Mouse (Mus musculus) thymus, postnatal 0 days (tissue): ENCODE results near the gene Fbxl16. TPM values are rescaled to one million over a fixed set of nuclear protein-coding genes. Genes with fewer than 3 reads are reported as not detected.

Experiments
- DNase-seq: peaks from one replicate; pipeline ENCODE4 v3.0.0-alpha.2; 2015; ENCODE audit warnings: low spot score
- polyA plus RNA-seq: library from polyadenylated mRNA; unstranded; fragments of >200 nt; fragmentation: Nextera tagmentation; extraction: Ambion mirVana; gene quantifications from 2 replicates; pipeline ENCODE4 v1.2.1, GENCODE M21; 2015

Gene Fbxl16
- polyA plus RNA-seq, 1 experiment from 2014 or later, result not detected

- DNase-seq, result no peak
Measured at GRCm38 (mm10) chr17:25839455-25840235, 30.8 kb downstream of the Fbxl16 start.

- DNase-seq, result no peak
Measured at GRCm38 (mm10) chr17:25840519-25840918, 31.6 kb downstream of the Fbxl16 start.

GRCm38 (mm10) chr17:25841117-25841880, 32.4 kb downstream of the Fbxl16 start, which contains the start of gene Gm20683:
Gene Gm20683 (minus strand): TSS chr17:25841763.
- DNase-seq, result no peak

GRCm38 (mm10) chr17:25842509-25842908, 33.6 kb downstream of the Fbxl16 start:
- no peak for DNase-seq

GRCm38 (mm10) chr17:25843122-25843521, 34.2 kb downstream of the Fbxl16 start:
- no peak for DNase-seq

- no peak for DNase-seq
Measured at GRCm38 (mm10) chr17:25843636-25844395, 34.9 kb downstream of the Fbxl16 start.

- DNase-seq, result peak; percentile 97
Measured at GRCm38 (mm10) chr17:25844396-25844901, 35.6 kb downstream of the Fbxl16 start, which contains the start of gene Rhot2. Gene Rhot2 (minus strand): TSS chr17:25844851.

- DNase-seq, result no peak
Measured at GRCm38 (mm10) chr17:25860229-25860628, 51.3 kb downstream of the Fbxl16 start.

GRCm38 (mm10) chr17:25860832-25861703, 52.2 kb downstream of the Fbxl16 start, which contains the start of gene Wdr90:
Gene Wdr90 (minus strand): TSS chr17:25861501.
- peak; percentile 95 for DNase-seq

- no peak for DNase-seq
Measured at GRCm38 (mm10) chr17:25861704-25862612, 53.1 kb downstream of the Fbxl16 start.

- DNase-seq, result no peak
Measured at GRCm38 (mm10) chr17:25863681-25864080, 54.8 kb downstream of the Fbxl16 start.

- no peak for DNase-seq
Measured at GRCm38 (mm10) chr17:25864311-25864710, 55.4 kb downstream of the Fbxl16 start.

GRCm38 (mm10) chr17:25865288-25865687, 56.4 kb downstream of the Fbxl16 start:
- no peak for DNase-seq

- DNase-seq, result no peak
Measured at GRCm38 (mm10) chr17:25866172-25866571, 57.3 kb downstream of the Fbxl16 start.

GRCm38 (mm10) chr17:25867509-25867835, 58.6 kb downstream of the Fbxl16 start:
- DNase-seq, result peak; percentile 53

- no peak for DNase-seq
Measured at GRCm38 (mm10) chr17:25867836-25868600, 59.1 kb downstream of the Fbxl16 start.

- DNase-seq, result peak; percentile 69
Measured at GRCm38 (mm10) chr17:25868601-25869191, 59.8 kb downstream of the Fbxl16 start, which contains the start of gene Mcrip2. Gene Mcrip2 (minus strand): TSS chr17:25868764.

- DNase-seq, result no peak
Measured at GRCm38 (mm10) chr17:25869498-25869897, 60.6 kb downstream of the Fbxl16 start.
